Mouse (Mus musculus): ENCODE measurements around the gene Ahrr.

DNA sequence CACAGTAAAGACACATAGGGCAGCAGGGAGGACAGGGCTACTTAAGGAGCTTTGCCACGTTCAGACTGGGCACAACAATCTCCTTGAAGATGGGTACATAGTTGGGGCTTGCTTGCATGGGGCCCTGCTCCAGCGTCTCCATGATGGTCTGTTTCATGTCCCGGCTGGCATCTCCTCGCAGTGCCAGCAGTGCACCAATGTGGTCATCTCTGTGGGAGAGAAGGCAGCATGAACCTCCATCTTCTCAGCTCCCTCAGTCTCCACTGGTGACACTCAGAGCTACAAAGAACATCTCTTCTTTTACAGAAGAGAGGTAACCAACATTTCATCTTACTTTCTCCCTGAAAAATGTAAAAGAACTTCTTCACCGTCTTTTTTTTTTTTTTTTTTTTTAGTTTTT lies 120.1 kb downstream of the Ahrr start:
- TF ChIP-seq MAFK (IDR thresholded peaks at IDR 0.05; ENCODE audit: insufficient read depth, low read depth, low read length) (no peak), CHD2 (IDR thresholded peaks at IDR 0.05; ENCODE audit: low read depth, low read length) (no peak)

Measured in ES-E14 (cell line).